Mouse (Mus musculus) MN1 (cell line): ENCODE results near the gene Fam135a.

ENCODE experiments used
- DNase-seq: peaks from one replicate; pipeline ENCODE4 v3.0.0-alpha.2; 2016; ENCODE audit warnings: low spot score

Fam135a gene

GRCm38 (mm10) chr1:24099926-24100869 lies at the start of gene Fam135a:
TSS of gene Fam135a (minus strand) at chr1:24100341.
- peak; percentile 80 for DNase-seq

- DNase-seq: no peak
These were observed 43.4 kb upstream of the Fam135a start for GRCm38 (mm10) chr1:24143504-24143903.

GRCm38 (mm10) chr1:24140555-24140954 lies 40.4 kb upstream of the Fam135a start:
- no peak for DNase-seq

- DNase-seq: peak; percentile 21
These were observed 37.0 kb upstream of the Fam135a start for GRCm38 (mm10) chr1:24137133-24137532.

- DNase-seq: peak; percentile 34
These were observed 34.7 kb upstream of the Fam135a start for GRCm38 (mm10) chr1:24134792-24135191.

- DNase-seq: no peak
These were observed 33.7 kb upstream of the Fam135a start for GRCm38 (mm10) chr1:24133853-24134252.

- no peak for DNase-seq
These were observed 27.7 kb upstream of the Fam135a start for GRCm38 (mm10) chr1:24127866-24128265.

GRCm38 (mm10) chr1:24124610-24125009 lies 24.5 kb upstream of the Fam135a start:
- DNase-seq: no peak

GRCm38 (mm10) chr1:24122582-24122981 lies 22.4 kb upstream of the Fam135a start:
- DNase-seq: no peak

GRCm38 (mm10) chr1:24107971-24108773 lies 8.0 kb upstream of the Fam135a start:
- no peak for DNase-seq

GRCm38 (mm10) chr1:24107378-24107777 lies 7.2 kb upstream of the Fam135a start:
- DNase-seq: peak; percentile 29

GRCm38 (mm10) chr1:24102579-24103149 lies 2.5 kb upstream of the Fam135a start:
- no peak for DNase-seq

GRCm38 (mm10) chr1:24100870-24101358 lies 773 bp upstream of the Fam135a start:
- no peak for DNase-seq

- peak; percentile 11 for DNase-seq
These were observed 608 bp downstream of the Fam135a start for GRCm38 (mm10) chr1:24099541-24099925.

GRCm38 (mm10) chr1:24097541-24097940 lies 2.6 kb downstream of the Fam135a start:
- no peak for DNase-seq

GRCm38 (mm10) chr1:24092414-24092813 lies 7.7 kb downstream of the Fam135a start:
- DNase-seq: no peak

- DNase-seq: no peak
These were observed 9.5 kb downstream of the Fam135a start for GRCm38 (mm10) chr1:24090603-24091002.

GRCm38 (mm10) chr1:24090094-24090493 lies 10.0 kb downstream of the Fam135a start:
- DNase-seq: no peak

GRCm38 (mm10) chr1:24086176-24086575 lies 14.0 kb downstream of the Fam135a start:
- no peak for DNase-seq

GRCm38 (mm10) chr1:24074396-24074795 lies 25.7 kb downstream of the Fam135a start:
- peak; percentile 23 for DNase-seq

GRCm38 (mm10) chr1:24073386-24074248 lies 26.5 kb downstream of the Fam135a start:
- no peak for DNase-seq
